Mouse (Mus musculus) G1E (cell line): Measurements from ENCODE around the gene Wnk2. TPM values are rescaled to one million over a fixed set of nuclear protein-coding genes. Genes with fewer than 3 reads are reported as not detected.

Source experiments
- ATAC-seq: 2 replicates; pipeline ENCODE4 v1.8.0; 2016; ENCODE audit warnings: mild to moderate bottlenecking; ENCODE audit not compliant: insufficient number of reproducible peaks, poor library complexity, low FRiP score, severe bottlenecking; ENCODE audit errors: extremely low read depth
- DNase-seq: peaks from one replicate; pipeline ENCODE4 v3.0.0; 2012; ENCODE audit warnings: low spot score
- H3K27me3 ChIP-seq: 2 replicates; pipeline ENCODE4 v1.6.1; 2012; ENCODE audit warnings: mild to moderate bottlenecking, low read length, inconsistent platforms; ENCODE audit not compliant: insufficient read depth
- H3K36me3 ChIP-seq: replicated peaks from 2 replicates; pipeline ENCODE3; 2012; ENCODE audit warnings: mild to moderate bottlenecking, inconsistent platforms
- H3K4me1 ChIP-seq: 2 replicates; pipeline ENCODE4 v1.6.1; 2012; ENCODE audit warnings: low read depth, low read length, inconsistent platforms, mixed read lengths; ENCODE audit not compliant: insufficient read depth
- H3K4me3 ChIP-seq: 2 replicates; pipeline ENCODE4 v1.5.1; 2012; ENCODE audit warnings: low read depth, mild to moderate bottlenecking, inconsistent platforms, low read length, moderate library complexity, mixed read lengths
- H3K9me3 ChIP-seq: replicated peaks from 2 replicates; pipeline ENCODE4 v1.6.1; 2012; ENCODE audit warnings: inconsistent platforms
- CTCF ChIP-seq: IDR thresholded peaks from 2 replicates; pipeline ENCODE4 v1.5.1; 2012; ENCODE audit warnings: low read depth, low read length, inconsistent platforms, mixed read lengths
- GATA1 ChIP-seq: IDR thresholded peaks from 2 replicates; pipeline ENCODE4 v1.6.1; 2012; ENCODE audit warnings: borderline replicate concordance, low read length, inconsistent platforms, mixed read lengths
- GATA2 ChIP-seq: IDR thresholded peaks from 2 replicates; pipeline ENCODE4 v1.6.1; 2012; ENCODE audit warnings: low read depth, low read length, inconsistent platforms, borderline replicate concordance
- POLR2AphosphoS5 ChIP-seq: IDR thresholded peaks from 2 replicates; pipeline ENCODE4 v1.6.1; 2012; ENCODE audit warnings: low read depth, low read length, inconsistent platforms; ENCODE audit not compliant: insufficient replicate concordance
- TAL1 ChIP-seq: conservative IDR thresholded peaks from 2 replicates; pipeline ENCODE4 v1.6.1; 2012; ENCODE audit warnings: low read depth, low read length, inconsistent platforms, mixed read lengths
- polyA plus RNA-seq: library from polyadenylated mRNA; stranded (reverse); fragments of >175 nt; gene quantifications from 2 replicates; pipeline ENCODE4 v1.2.3, GENCODE M21; 2012
- total RNA-seq, 2 experiments: library from RNA; stranded (forward) in 1 of 2; stranded (reverse) in 1 of 2; fragments of 200-1000 nt in 1 of 2; fragments of >200 nt in 1 of 2; fragmentation: Nextera tagmentation in 1 of 2; gene quantifications; 2 replicates each; pipeline ENCODE4 v1.2.3; 2014 to 2017

The Wnk2 gene
- total and polyA plus RNA-seq, 3 experiments: 0.05 TPM; not detected in 2

- Histone ChIP-seq H3K9me3 (no peaks in the 10 kb centered on the region), H3K36me3 (no peaks in the 10 kb centered on the region), H3K4me3 (no peak overlapping the region), H3K4me1 (no peaks in the 10 kb centered on the region), H3K27me3 (peaks cover 5% of the 10 kb centered on the region; the same call in 1 of the 2 replicates)
- TF ChIP-seq CTCF (no peak), POLR2AphosphoS5 (no peak)
- ATAC-seq: no peak
- DNase-seq: no peak
Measured at GRCm38 (mm10) chr13:49086431-49086830, 61.4 kb downstream of the Wnk2 start.

GRCm38 (mm10) chr13:49085211-49085610 is 62.6 kb downstream of the Wnk2 start:
- Histone ChIP-seq H3K27me3 (peaks cover 8% of the 10 kb centered on the region; the same call in 1 of the 2 replicates), H3K36me3 (no peaks in the 10 kb centered on the region), H3K9me3 (no peaks in the 10 kb centered on the region), H3K4me1 (no peaks in the 10 kb centered on the region), H3K4me3 (no peak overlapping the region)
- DNase-seq: no peak
- no peak for ATAC-seq
- TF ChIP-seq CTCF (no peak), TAL1 (no peak), GATA2 (no peak), POLR2AphosphoS5 (no peak), GATA1 (no peak)

GRCm38 (mm10) chr13:49084781-49085180 is 63.0 kb downstream of the Wnk2 start:
- DNase-seq (no peak), ATAC-seq (no peak)
- no peaks in the 10 kb centered on the region for H3K9me3 ChIP-seq
- H3K4me3 ChIP-seq: no peak overlapping the region
- no peak for TF ChIP-seq CTCF
- TF ChIP-seq POLR2AphosphoS5: no peak
- TF ChIP-seq GATA2: no peak
- TF ChIP-seq TAL1: no peak
- TF ChIP-seq GATA1: no peak
- no peaks in the 10 kb centered on the region for H3K4me1 ChIP-seq
- H3K36me3 ChIP-seq: no peaks in the 10 kb centered on the region
- H3K27me3 ChIP-seq: peaks cover 8% of the 10 kb centered on the region; the same call in 1 of the 2 replicates

- ATAC-seq (no peak), DNase-seq (no peak)
- no peaks in the 10 kb centered on the region for H3K4me1 ChIP-seq
- H3K4me3 ChIP-seq: no peak overlapping the region
- H3K9me3 ChIP-seq: no peaks in the 10 kb centered on the region
- no peaks in the 10 kb centered on the region for H3K36me3 ChIP-seq
- TF ChIP-seq CTCF (no peak), POLR2AphosphoS5 (no peak), GATA2 (no peak), TAL1 (no peak), GATA1 (no peak)
- H3K27me3 ChIP-seq: peaks cover 8% of the 10 kb centered on the region; the same call in 1 of the 2 replicates
Measured at GRCm38 (mm10) chr13:49083941-49084340, 63.9 kb downstream of the Wnk2 start.

- peaks cover 8% of the 10 kb centered on the region; the same call in 1 of the 2 replicates for H3K27me3 ChIP-seq
- TF ChIP-seq CTCF: no peak
- TF ChIP-seq TAL1: no peak
- TF ChIP-seq GATA2: no peak
- no peak for TF ChIP-seq GATA1
- no peak for TF ChIP-seq POLR2AphosphoS5
- no peak for ATAC-seq
Measured at GRCm38 (mm10) chr13:49082151-49082879, 65.5 kb downstream of the Wnk2 start.

GRCm38 (mm10) chr13:49076196-49076595 is 71.6 kb downstream of the Wnk2 start:
- H3K4me1 ChIP-seq: no peaks in the 10 kb centered on the region
- no peak for DNase-seq
- peaks cover 9% of the 10 kb centered on the region; the same call in 1 of the 2 replicates for H3K27me3 ChIP-seq
- no peaks in the 10 kb centered on the region for H3K36me3 ChIP-seq
- ATAC-seq: no peak
- H3K9me3 ChIP-seq: no peaks in the 10 kb centered on the region
- no peak overlapping the region for H3K4me3 ChIP-seq
- TF ChIP-seq POLR2AphosphoS5 (no peak), CTCF (no peak), TAL1 (no peak), GATA1 (no peak)

More at GRCm38 (mm10) chr13:49082151-49082879, 65.5 kb downstream of the Wnk2 start:
- no peaks in the 10 kb centered on the region for H3K36me3 ChIP-seq
- H3K4me1 ChIP-seq: no peaks in the 10 kb centered on the region
- no peak for DNase-seq
- no peaks in the 10 kb centered on the region for H3K9me3 ChIP-seq
- H3K4me3 ChIP-seq: no peak overlapping the region

- Histone ChIP-seq H3K27me3 (peaks cover 6% of the 10 kb centered on the region; the same call in 1 of the 2 replicates), H3K4me1 (no peaks in the 10 kb centered on the region), H3K4me3 (no peak overlapping the region), H3K36me3 (no peaks in the 10 kb centered on the region), H3K9me3 (no peaks in the 10 kb centered on the region)
- ATAC-seq (no peak), DNase-seq (no peak)
- TF ChIP-seq POLR2AphosphoS5 (no peak), GATA1 (no peak), GATA2 (no peak), TAL1 (no peak), CTCF (no peak)
Measured at GRCm38 (mm10) chr13:49075377-49075776, 72.4 kb downstream of the Wnk2 start.
